Mouse (Mus musculus): Measurements from ENCODE around the gene Mobp. TPM values are rescaled to one million over a fixed set of nuclear protein-coding genes. Genes with fewer than 3 reads are reported as not detected.

Mobp gene
- total and polyA plus RNA-seq, 2 experiments from 2014 or later, result 0.04 TPM; not detected in 1

DNA sequence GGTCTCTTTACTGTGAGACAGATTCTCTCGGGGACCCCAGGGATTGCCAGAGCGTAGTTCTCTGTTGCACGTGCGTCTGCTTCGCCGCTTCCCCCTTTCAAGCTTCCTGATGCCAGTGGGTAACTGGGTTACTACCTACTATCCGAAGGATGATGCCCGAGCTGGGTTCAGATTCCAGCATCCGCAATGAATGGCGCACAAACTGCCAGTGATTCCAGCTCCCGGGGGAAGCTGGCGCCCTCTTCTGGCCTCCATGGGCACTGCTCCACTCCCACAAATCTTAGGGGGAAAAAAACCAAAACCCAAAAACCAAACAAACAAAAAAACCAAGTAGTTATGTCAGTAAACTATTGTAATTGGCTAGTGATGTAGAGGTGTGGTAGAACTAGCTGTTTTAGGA, 53.2 kb downstream of the Mobp start:
- no peaks in the 10 kb centered on the region for H3K36me3 ChIP-seq (replicated peaks; ENCODE audit: control insufficient read depth, insufficient read depth, low read length)
- no peak overlapping the region for H3K4me2 ChIP-seq (ENCODE audit: low read depth, low read length)
- WGBS, result 25% methylated on average over 12 of the region's 12 CpGs
- no peak overlapping the region for H3K4me3 ChIP-seq (ENCODE audit: low read depth, low read length)
- DNase-seq (ENCODE audit: low spot score), result no peak
- H3K4me1 ChIP-seq (ENCODE audit: control insufficient read depth, insufficient read depth), result no peaks in the 10 kb centered on the region
- no peaks in the 10 kb centered on the region for H3K27me3 ChIP-seq (ENCODE audit: control insufficient read depth, insufficient read depth, low read length)
- H3K9ac ChIP-seq (replicated peaks; ENCODE audit: low read depth, low read length), result no peak overlapping the region
- H3K9me3 ChIP-seq (replicated peaks; ENCODE audit: control insufficient read depth, low read length), result no peaks in the 10 kb centered on the region
- TF ChIP-seq EP300 (IDR thresholded peaks at IDR 0.05; ENCODE audit: low read depth), result no peak
- peak; percentile 55 for TF ChIP-seq CTCF (IDR thresholded peaks at IDR 0.05; ENCODE audit: low read depth)
- no peak overlapping the region for H3K27ac ChIP-seq (ENCODE audit: low read depth)
- ATAC-seq (ENCODE audit: insufficient read depth, low read depth), result no peak

DNA sequence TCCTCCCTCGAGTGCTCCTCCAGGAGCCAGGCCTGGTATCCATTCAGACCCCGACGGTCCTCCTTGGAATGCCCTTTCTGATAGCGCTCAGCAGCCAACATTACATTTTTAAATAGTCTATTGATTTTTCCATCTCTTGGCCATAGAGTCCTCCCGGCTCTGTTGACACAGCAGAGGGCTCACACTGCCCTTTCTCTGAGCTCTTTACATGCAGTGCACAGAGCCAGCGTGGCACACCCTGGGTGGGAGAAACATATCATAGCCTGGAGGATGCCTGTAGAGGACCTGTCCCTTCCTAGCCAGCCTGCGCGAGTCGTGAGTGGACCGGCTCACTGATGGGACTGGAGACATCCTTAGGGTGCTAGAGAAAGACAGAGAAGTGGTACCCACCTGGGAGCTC, 54.4 kb downstream of the Mobp start:
- no peak overlapping the region for H3K9ac ChIP-seq (replicated peaks; ENCODE audit: low read depth, low read length)
- no peaks in the 10 kb centered on the region for H3K4me1 ChIP-seq (ENCODE audit: control insufficient read depth, insufficient read depth)
- H3K4me2 ChIP-seq (ENCODE audit: low read depth, low read length), result no peak overlapping the region
- TF ChIP-seq EP300 (IDR thresholded peaks at IDR 0.05; ENCODE audit: low read depth), result no peak
- no peaks in the 10 kb centered on the region for H3K36me3 ChIP-seq (replicated peaks; ENCODE audit: control insufficient read depth, insufficient read depth, low read length)
- DNase-seq (ENCODE audit: low spot score), result no peak
- no peak overlapping the region for H3K4me3 ChIP-seq (ENCODE audit: low read depth, low read length)
- ATAC-seq (ENCODE audit: insufficient read depth, low read depth), result no peak
- 77% methylated on average over 10 of the region's 10 CpGs for WGBS
- H3K27me3 ChIP-seq (ENCODE audit: control insufficient read depth, insufficient read depth, low read length), result no peaks in the 10 kb centered on the region
- H3K27ac ChIP-seq (ENCODE audit: low read depth), result no peak overlapping the region
- no peaks in the 10 kb centered on the region for H3K9me3 ChIP-seq (replicated peaks; ENCODE audit: control insufficient read depth, low read length)

- peaks cover 8% of the 10 kb centered on the region; the same call in 1 of the 2 replicates for H3K4me1 ChIP-seq (ENCODE audit: control insufficient read depth, insufficient read depth)
- WGBS, result 73% methylated on average over 17 of the region's 17 CpGs
- TF ChIP-seq EP300 (IDR thresholded peaks at IDR 0.05; ENCODE audit: low read depth), result no peak
- no peak for TF ChIP-seq CTCF (IDR thresholded peaks at IDR 0.05; ENCODE audit: low read depth)
Observed at GRCm38 (mm10) chr9:120206897-120207296, 57.4 kb downstream of the Mobp start.

DNA sequence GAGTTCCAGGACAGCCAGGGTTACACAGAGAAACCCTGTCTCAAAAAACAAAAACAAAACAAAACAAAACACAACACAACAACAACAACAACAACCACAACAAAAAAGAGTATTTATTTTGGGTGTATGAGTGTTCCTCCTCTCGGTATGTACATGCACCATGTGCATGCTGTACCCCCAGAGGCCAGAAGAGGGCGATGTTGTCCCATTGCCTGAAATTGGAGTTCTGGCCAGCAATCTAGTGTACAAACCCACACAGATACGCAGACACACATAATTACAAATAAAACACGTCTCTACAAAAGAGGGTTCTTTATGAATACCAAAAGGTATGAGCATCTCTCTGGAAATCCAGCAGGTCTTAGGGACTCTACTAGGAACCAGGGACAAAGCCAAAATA, 60.6 kb downstream of the Mobp start:
- TF ChIP-seq CTCF (IDR thresholded peaks at IDR 0.05; ENCODE audit: low read depth), result peak; percentile 77
- no peak for TF ChIP-seq EP300 (IDR thresholded peaks at IDR 0.05; ENCODE audit: low read depth)
- no peak overlapping the region for H3K4me2 ChIP-seq (ENCODE audit: low read depth, low read length)
- peaks cover 13% of the 10 kb centered on the region for H3K4me1 ChIP-seq (ENCODE audit: control insufficient read depth, insufficient read depth)
- H3K9me3 ChIP-seq (replicated peaks; ENCODE audit: control insufficient read depth, low read length), result no peaks in the 10 kb centered on the region
- ATAC-seq (ENCODE audit: insufficient read depth, low read depth) (no peak), DNase-seq (ENCODE audit: low spot score) (no peak)
- no peak overlapping the region for H3K9ac ChIP-seq (replicated peaks; ENCODE audit: low read depth, low read length)
- H3K36me3 ChIP-seq (replicated peaks; ENCODE audit: control insufficient read depth, insufficient read depth, low read length), result no peaks in the 10 kb centered on the region
- H3K27ac ChIP-seq (ENCODE audit: low read depth), result no peak overlapping the region
- no peaks in the 10 kb centered on the region for H3K27me3 ChIP-seq (ENCODE audit: control insufficient read depth, insufficient read depth, low read length)
- H3K4me3 ChIP-seq (ENCODE audit: low read depth, low read length), result no peak overlapping the region
- WGBS, result 77% methylated on average over 4 of the region's 4 CpGs

More at GRCm38 (mm10) chr9:120206897-120207296, 57.4 kb downstream of the Mobp start:
- Histone ChIP-seq H3K36me3 (replicated peaks; ENCODE audit: control insufficient read depth, insufficient read depth, low read length) (no peaks in the 10 kb centered on the region), H3K9me3 (replicated peaks; ENCODE audit: control insufficient read depth, low read length) (no peaks in the 10 kb centered on the region), H3K9ac (replicated peaks; ENCODE audit: low read depth, low read length) (no peak overlapping the region), H3K4me3 (ENCODE audit: low read depth, low read length) (no peak overlapping the region), H3K4me2 (ENCODE audit: low read depth, low read length) (no peak overlapping the region), H3K27ac (ENCODE audit: low read depth) (no peak overlapping the region), H3K27me3 (ENCODE audit: control insufficient read depth, insufficient read depth, low read length) (no peaks in the 10 kb centered on the region)
- ATAC-seq (ENCODE audit: insufficient read depth, low read depth), result no peak
- DNase-seq (ENCODE audit: low spot score), result no peak

GRCm38 (mm10) chr9:120210865-120211264, 61.4 kb downstream of the Mobp start:
- peak; percentile 68 for ATAC-seq (ENCODE audit: insufficient read depth, low read depth)
- no peaks in the 10 kb centered on the region for H3K9me3 ChIP-seq (replicated peaks; ENCODE audit: control insufficient read depth, low read length)
- WGBS, result 38% methylated on average over 4 of the region's 4 CpGs
- DNase-seq (ENCODE audit: low spot score), result peak; percentile 57
- H3K4me1 ChIP-seq (ENCODE audit: control insufficient read depth, insufficient read depth), result peaks cover 17% of the 10 kb centered on the region
- no peak overlapping the region for H3K4me3 ChIP-seq (ENCODE audit: low read depth, low read length)
- H3K4me2 ChIP-seq (ENCODE audit: low read depth, low read length), result no peak overlapping the region
- H3K36me3 ChIP-seq (replicated peaks; ENCODE audit: control insufficient read depth, insufficient read depth, low read length), result no peaks in the 10 kb centered on the region
- no peaks in the 10 kb centered on the region for H3K27me3 ChIP-seq (ENCODE audit: control insufficient read depth, insufficient read depth, low read length)
- no peak overlapping the region for H3K9ac ChIP-seq (replicated peaks; ENCODE audit: low read depth, low read length)
- H3K27ac ChIP-seq (ENCODE audit: low read depth), result peak overlapping the region; percentile 61
- TF ChIP-seq EP300 (IDR thresholded peaks at IDR 0.05; ENCODE audit: low read depth) (no peak), CTCF (IDR thresholded peaks at IDR 0.05; ENCODE audit: low read depth) (no peak)

GRCm38 (mm10) chr9:120212936-120213335, 63.4 kb downstream of the Mobp start:
- Histone ChIP-seq H3K27me3 (ENCODE audit: control insufficient read depth, insufficient read depth, low read length) (no peaks in the 10 kb centered on the region), H3K36me3 (replicated peaks; ENCODE audit: control insufficient read depth, insufficient read depth, low read length) (no peaks in the 10 kb centered on the region), H3K9ac (replicated peaks; ENCODE audit: low read depth, low read length) (no peak overlapping the region), H3K27ac (ENCODE audit: low read depth) (no peak overlapping the region), H3K4me1 (ENCODE audit: control insufficient read depth, insufficient read depth) (peaks cover 17% of the 10 kb centered on the region), H3K4me3 (ENCODE audit: low read depth, low read length) (no peak overlapping the region), H3K4me2 (ENCODE audit: low read depth, low read length) (no peak overlapping the region), H3K9me3 (replicated peaks; ENCODE audit: control insufficient read depth, low read length) (no peaks in the 10 kb centered on the region)
- no peak for DNase-seq (ENCODE audit: low spot score)
- TF ChIP-seq CTCF (IDR thresholded peaks at IDR 0.05; ENCODE audit: low read depth), result no peak
- no peak for TF ChIP-seq EP300 (IDR thresholded peaks at IDR 0.05; ENCODE audit: low read depth)
- WGBS, result 77% methylated on average over 6 of the region's 6 CpGs
- no peak for ATAC-seq (ENCODE audit: insufficient read depth, low read depth)

Data from heart, postnatal 0 days (tissue).